Comparison of ENCODE assay signal across 8 mouse cellular contexts in genomic region chr17:14960951-14961556, GRCm38 (mm10). TPM values are rescaled to one million over a fixed set of nuclear protein-coding genes. Genes with fewer than 3 reads are reported as not detected.
DNase-seq lines count a peak whose midpoint lies in the region; ATAC-seq and TF ChIP-seq lines count a peak whose summit lies in the region.
"Not testable (repeated sequence)": the region's sequence is repeated elsewhere in the genome, so short reads cannot be mapped to it uniquely, and the experiment has no call there.

TSS of gene Phf10 (minus strand) at chr17:14961273.

- peak within 1 kb of the TSS; percentile 94 for H3K4me2 ChIP-seq in heart, embryonic 14.5 days (ENCODE audit: low read length)
- peak within 1 kb of the TSS; percentile 80 for H3K4me2 ChIP-seq in kidney, embryonic 15.5 days
- H3K4me2 ChIP-seq in midbrain, embryonic 15.5 days, result peak within 1 kb of the TSS; percentile 96
- H3K4me2 ChIP-seq in stomach, embryonic 15.5 days, result peak within 1 kb of the TSS; percentile 88

- not testable (repeated sequence) for TF ChIP-seq CTCF in brain, embryonic 14.5 days (IDR thresholded peaks at IDR 0.05; ENCODE audit: borderline replicate concordance, extremely low read depth, insufficient read depth, insufficient read length); liver, adult 2 months (IDR thresholded peaks at IDR 0.05; ENCODE audit: low read depth, low read length)

- peaks cover 21% of the 10 kb centered on the region for H3K36me3 ChIP-seq in heart, embryonic 14.5 days (ENCODE audit: control insufficient read depth, insufficient read depth, low read length)
- H3K36me3 ChIP-seq in kidney, embryonic 15.5 days, result peaks cover 16% of the 10 kb centered on the region
- not testable (repeated sequence) for H3K36me3 ChIP-seq in liver, adult 2 months (ENCODE audit: control insufficient read depth, insufficient read depth, low read length); midbrain, embryonic 15.5 days (replicated peaks); stomach, embryonic 15.5 days

- peak; percentile 66 for DNase-seq in CD4-positive, CD25-positive, alpha-beta regulatory T cell, adult 2 months (ENCODE audit: low read depth, low spot score)
- peak; percentile 7 for DNase-seq in brain, embryonic 14.5 days (ENCODE audit: low read depth)
- DNase-seq in liver, adult 2 months (ENCODE audit: extremely low read depth, low read depth, low spot score), result not testable (repeated sequence)

- WGBS in heart, embryonic 14.5 days, result 0% methylated on average over 32 of the region's 100 CpGs
- WGBS in kidney, embryonic 15.5 days, result under 1% methylated on average over 46 of the region's 100 CpGs
- WGBS in liver, adult 2 months, result 2% methylated on average over 58 of the region's 100 CpGs
- under 1% methylated on average over 50 of the region's 100 CpGs for WGBS in midbrain, embryonic 15.5 days
- WGBS in stomach, embryonic 15.5 days, result under 1% methylated on average over 39 of the region's 100 CpGs

- H3K27ac ChIP-seq in heart, embryonic 14.5 days (replicated peaks in 1 of 2; ENCODE audit: control insufficient read depth in 1 of 2, insufficient read depth in 1 of 2, low read depth in 2 of 2, low read length in 2 of 2), result peak within 1 kb of the TSS; percentile 64 to 71
- peak within 1 kb of the TSS; percentile 82 for H3K27ac ChIP-seq in kidney, embryonic 15.5 days
- H3K27ac ChIP-seq in liver, adult 2 months (replicated peaks; ENCODE audit: insufficient read depth, low read depth, low read length), result peak within 1 kb of the TSS; percentile 81
- peak within 1 kb of the TSS; percentile 70; the same call in 1 of the 2 replicates for H3K27ac ChIP-seq in midbrain, embryonic 15.5 days
- peak within 1 kb of the TSS; percentile 73; the same call in 1 of the 2 replicates for H3K27ac ChIP-seq in stomach, embryonic 15.5 days

- not testable (repeated sequence) for H3K4me1 ChIP-seq in heart, embryonic 14.5 days (ENCODE audit: control insufficient read depth in 2 of 2, insufficient read depth in 2 of 2, low read length in 2 of 2); kidney, embryonic 15.5 days; liver, adult 2 months (ENCODE audit: control insufficient read depth, insufficient read depth, low read length); stomach, embryonic 15.5 days
- H3K4me1 ChIP-seq in midbrain, embryonic 15.5 days, result peaks cover 14% of the 10 kb centered on the region

- not testable (repeated sequence) for TF ChIP-seq POLR2A in brain, embryonic 14.5 days (IDR thresholded peaks at IDR 0.05; ENCODE audit: borderline replicate concordance, extremely low read depth, insufficient read depth, insufficient read length, poor library complexity, severe bottlenecking); liver, adult 2 months (IDR thresholded peaks at IDR 0.05; ENCODE audit: extremely low read depth, insufficient read depth, low read length)

- not testable (repeated sequence) for H3K79me2 ChIP-seq in liver, adult 2 months (ENCODE audit: control insufficient read depth, insufficient read depth, low read length)

- H3K27me3 ChIP-seq in heart, embryonic 14.5 days (ENCODE audit: control insufficient read depth, insufficient read depth, low read length); kidney, embryonic 15.5 days; liver, adult 2 months (ENCODE audit: control insufficient read depth, insufficient read depth, low read length); midbrain, embryonic 15.5 days (replicated peaks); stomach, embryonic 15.5 days (replicated peaks): not testable (repeated sequence)

- peak; percentile 32 for ATAC-seq in erythroid progenitor cell, adult 5-6 weeks (replicated peaks; ENCODE audit: low FRiP score, poor library complexity, severe bottlenecking)
- ATAC-seq in heart, embryonic 14.5 days (ENCODE audit: insufficient number of reproducible peaks, insufficient read depth, low FRiP score, low read depth), result peak; percentile 82
- ATAC-seq in kidney, embryonic 15.5 days (replicated peaks; ENCODE audit: low FRiP score), result peak; percentile 86
- ATAC-seq in midbrain, embryonic 15.5 days (replicated peaks), result peak; percentile 84
- peak; percentile 76 for ATAC-seq in stomach, embryonic 15.5 days (ENCODE audit: insufficient read depth, low FRiP score, low read depth)

- H3K4me3 ChIP-seq in heart, embryonic 14.5 days (ENCODE audit: control insufficient read depth in 1 of 2, insufficient read depth in 1 of 2, low read depth in 1 of 2, low read length in 2 of 2), result peak within 1 kb of the TSS; percentile 69 to 94
- H3K4me3 ChIP-seq in kidney, embryonic 15.5 days (replicated peaks), result peak within 1 kb of the TSS; percentile 78
- peak within 1 kb of the TSS; percentile 88 for H3K4me3 ChIP-seq in liver, adult 2 months (ENCODE audit: insufficient read depth, low read depth, low read length)
- H3K4me3 ChIP-seq in midbrain, embryonic 15.5 days, result peak within 1 kb of the TSS; percentile 78
- H3K4me3 ChIP-seq in stomach, embryonic 15.5 days (replicated peaks), result peak within 1 kb of the TSS; percentile 72

- peak within 1 kb of the TSS; percentile 82 for H3K9ac ChIP-seq in heart, embryonic 14.5 days (ENCODE audit: low read length)
- peak within 1 kb of the TSS; percentile 58 for H3K9ac ChIP-seq in kidney, embryonic 15.5 days
- peak within 1 kb of the TSS; percentile 91 for H3K9ac ChIP-seq in liver, adult 2 months (ENCODE audit: low read depth, low read length)
- peak within 1 kb of the TSS; percentile 70 for H3K9ac ChIP-seq in midbrain, embryonic 15.5 days
- peak within 1 kb of the TSS; percentile 73 for H3K9ac ChIP-seq in stomach, embryonic 15.5 days

- not testable (repeated sequence) for H3K9me3 ChIP-seq in heart, embryonic 14.5 days (ENCODE audit: control insufficient read depth, low read length); kidney, embryonic 15.5 days (replicated peaks); midbrain, embryonic 15.5 days; stomach, embryonic 15.5 days

RNA-seq across cellular contexts. Expression of gene Phf10, which starts in this region (rescaled TPM):
- polyA plus RNA-seq in brain, embryonic 14.5 days (2012; rRNA removed), result 65.6 and 67.1 TPM in 2 replicates
- total RNA-seq in erythroid progenitor cell, adult 5-6 weeks (2015; ENCODE audit: low replicate concordance), result 217 and 251 TPM in 2 replicates
- 117 and 125 TPM in 2 replicates for total RNA-seq in erythroid progenitor cell, adult 5-6 weeks (2017; ENCODE audit: low replicate concordance)
- 33.9 and 36.9 TPM in 2 replicates for polyA plus RNA-seq in heart, embryonic 14.5 days (2014; fragmentation: Nextera tagmentation; extraction: Ambion mirVana)
- 26.0 and 26.9 TPM in 2 replicates for polyA plus RNA-seq in kidney, embryonic 15.5 days (2015; fragmentation: Nextera tagmentation; extraction: Ambion mirVana)
- 14.0 and 14.4 TPM in 2 replicates for total RNA-seq in liver, adult 2 months (2014; rRNA removed)
- 7.6 and 7.9 TPM in 2 replicates for polyA plus RNA-seq in liver, adult 2 months (2012; rRNA removed)
- 15.9 and 16.0 TPM in 2 replicates for polyA plus RNA-seq in midbrain, embryonic 15.5 days (2015; fragmentation: Nextera tagmentation; extraction: Ambion mirVana)
- polyA plus RNA-seq in stomach, embryonic 15.5 days (2015; fragmentation: Nextera tagmentation; extraction: Ambion mirVana), result 41.0 and 46.2 TPM in 2 replicates

Comparison
In these comparisons a context has a peak if more than half of its experiments do, and no peak if none do; other contexts are left out.
1. ATAC-seq: peak in every context shown above with its lines; median percentile 86 in kidney, embryonic 15.5 days; 84 in midbrain, embryonic 15.5 days; 82 in heart, embryonic 14.5 days; 76 in stomach, embryonic 15.5 days; 32 in erythroid progenitor cell, adult 5-6 weeks.